Mouse (Mus musculus): ENCODE results near the gene Prkar1b. TPM values are rescaled to one million over a fixed set of nuclear protein-coding genes. Genes with fewer than 3 reads are reported as not detected.

Gene Prkar1b
- total and polyA plus RNA-seq, 2 experiments, result 0.22 to 0.37 TPM

- no peak overlapping the region for H3K27ac ChIP-seq (replicated peaks; ENCODE audit: insufficient read depth, low read depth, low read length)
- H3K79me2 ChIP-seq (ENCODE audit: control insufficient read depth, insufficient read depth, low read length), result no peaks in the 10 kb centered on the region
- no peak overlapping the region for H3K4me3 ChIP-seq (ENCODE audit: insufficient read depth, low read depth, low read length)
- no peak overlapping the region for H3K9ac ChIP-seq (ENCODE audit: low read depth, low read length)
- DNase-seq (ENCODE audit: extremely low read depth, low read depth, low spot score), result peak; percentile 3
- 73% methylated on average over 7 of the region's 7 CpGs for WGBS
- TF ChIP-seq CTCF (IDR thresholded peaks at IDR 0.05; ENCODE audit: low read depth, low read length) (peak; percentile 74), POLR2A (IDR thresholded peaks at IDR 0.05; ENCODE audit: extremely low read depth, insufficient read depth, low read length) (no peak)
- no peaks in the 10 kb centered on the region for H3K27me3 ChIP-seq (ENCODE audit: control insufficient read depth, insufficient read depth, low read length)
- no peaks in the 10 kb centered on the region for H3K4me1 ChIP-seq (ENCODE audit: control insufficient read depth, insufficient read depth, low read length)
- no peaks in the 10 kb centered on the region for H3K36me3 ChIP-seq (ENCODE audit: control insufficient read depth, insufficient read depth, low read length)
These were observed 64.8 kb downstream of the Prkar1b start for GRCm38 (mm10) chr5:139084831-139085519.

- Histone ChIP-seq H3K9ac (ENCODE audit: low read depth, low read length) (no peak overlapping the region), H3K4me1 (ENCODE audit: control insufficient read depth, insufficient read depth, low read length) (no peaks in the 10 kb centered on the region), H3K27me3 (ENCODE audit: control insufficient read depth, insufficient read depth, low read length) (no peaks in the 10 kb centered on the region), H3K79me2 (ENCODE audit: control insufficient read depth, insufficient read depth, low read length) (no peaks in the 10 kb centered on the region), H3K27ac (replicated peaks; ENCODE audit: insufficient read depth, low read depth, low read length) (no peak overlapping the region), H3K4me3 (ENCODE audit: insufficient read depth, low read depth, low read length) (no peak overlapping the region), H3K36me3 (ENCODE audit: control insufficient read depth, insufficient read depth, low read length) (no peaks in the 10 kb centered on the region)
- 82% methylated on average over 6 of the region's 6 CpGs for WGBS
- DNase-seq (ENCODE audit: extremely low read depth, low read depth, low spot score), result no peak
- no peak for TF ChIP-seq POLR2A (IDR thresholded peaks at IDR 0.05; ENCODE audit: extremely low read depth, insufficient read depth, low read length)
- TF ChIP-seq CTCF (IDR thresholded peaks at IDR 0.05; ENCODE audit: low read depth, low read length), result no peak
These were observed 65.5 kb downstream of the Prkar1b start for GRCm38 (mm10) chr5:139084302-139084701.

GRCm38 (mm10) chr5:139083841-139084240, 66.0 kb downstream of the Prkar1b start:
- Histone ChIP-seq H3K4me1 (ENCODE audit: control insufficient read depth, insufficient read depth, low read length) (no peaks in the 10 kb centered on the region), H3K4me3 (ENCODE audit: insufficient read depth, low read depth, low read length) (no peak overlapping the region), H3K79me2 (ENCODE audit: control insufficient read depth, insufficient read depth, low read length) (no peaks in the 10 kb centered on the region), H3K36me3 (ENCODE audit: control insufficient read depth, insufficient read depth, low read length) (no peaks in the 10 kb centered on the region), H3K27ac (replicated peaks; ENCODE audit: insufficient read depth, low read depth, low read length) (no peak overlapping the region), H3K27me3 (ENCODE audit: control insufficient read depth, insufficient read depth, low read length) (no peaks in the 10 kb centered on the region), H3K9ac (ENCODE audit: low read depth, low read length) (no peak overlapping the region)
- DNase-seq (ENCODE audit: extremely low read depth, low read depth, low spot score), result no peak
- no peak for TF ChIP-seq POLR2A (IDR thresholded peaks at IDR 0.05; ENCODE audit: extremely low read depth, insufficient read depth, low read length)
- TF ChIP-seq CTCF (IDR thresholded peaks at IDR 0.05; ENCODE audit: low read depth, low read length), result no peak
- 85% methylated on average over 4 of the region's 4 CpGs for WGBS

- WGBS, result 60% methylated on average over 6 of the region's 6 CpGs
- Histone ChIP-seq H3K27ac (replicated peaks; ENCODE audit: insufficient read depth, low read depth, low read length) (no peak overlapping the region), H3K36me3 (ENCODE audit: control insufficient read depth, insufficient read depth, low read length) (no peaks in the 10 kb centered on the region), H3K9ac (ENCODE audit: low read depth, low read length) (no peak overlapping the region), H3K79me2 (ENCODE audit: control insufficient read depth, insufficient read depth, low read length) (no peaks in the 10 kb centered on the region), H3K27me3 (ENCODE audit: control insufficient read depth, insufficient read depth, low read length) (no peaks in the 10 kb centered on the region), H3K4me3 (ENCODE audit: insufficient read depth, low read depth, low read length) (no peak overlapping the region), H3K4me1 (ENCODE audit: control insufficient read depth, insufficient read depth, low read length) (no peaks in the 10 kb centered on the region)
- DNase-seq (ENCODE audit: extremely low read depth, low read depth, low spot score), result no peak
- TF ChIP-seq CTCF (IDR thresholded peaks at IDR 0.05; ENCODE audit: low read depth, low read length) (no peak), POLR2A (IDR thresholded peaks at IDR 0.05; ENCODE audit: extremely low read depth, insufficient read depth, low read length) (no peak)
These were observed 68.4 kb downstream of the Prkar1b start for GRCm38 (mm10) chr5:139081370-139081769.

GRCm38 (mm10) chr5:139078156-139078462, 71.7 kb downstream of the Prkar1b start:
- no peak overlapping the region for H3K4me3 ChIP-seq (ENCODE audit: insufficient read depth, low read depth, low read length)
- no peak overlapping the region for H3K9ac ChIP-seq (ENCODE audit: low read depth, low read length)
- no peaks in the 10 kb centered on the region for H3K4me1 ChIP-seq (ENCODE audit: control insufficient read depth, insufficient read depth, low read length)
- H3K36me3 ChIP-seq (ENCODE audit: control insufficient read depth, insufficient read depth, low read length), result no peaks in the 10 kb centered on the region
- no peak for DNase-seq (ENCODE audit: extremely low read depth, low read depth, low spot score)
- H3K27ac ChIP-seq (replicated peaks; ENCODE audit: insufficient read depth, low read depth, low read length), result no peak overlapping the region
- WGBS, result 91% methylated on average over 4 of the region's 4 CpGs
- H3K27me3 ChIP-seq (ENCODE audit: control insufficient read depth, insufficient read depth, low read length), result no peaks in the 10 kb centered on the region
- TF ChIP-seq POLR2A (IDR thresholded peaks at IDR 0.05; ENCODE audit: extremely low read depth, insufficient read depth, low read length) (no peak), CTCF (IDR thresholded peaks at IDR 0.05; ENCODE audit: low read depth, low read length) (no peak)
- no peaks in the 10 kb centered on the region for H3K79me2 ChIP-seq (ENCODE audit: control insufficient read depth, insufficient read depth, low read length)

GRCm38 (mm10) chr5:139077311-139078155, 72.3 kb downstream of the Prkar1b start:
- H3K4me3 ChIP-seq (ENCODE audit: insufficient read depth, low read depth, low read length), result no peak overlapping the region
- TF ChIP-seq CTCF (IDR thresholded peaks at IDR 0.05; ENCODE audit: low read depth, low read length) (no peak), POLR2A (IDR thresholded peaks at IDR 0.05; ENCODE audit: extremely low read depth, insufficient read depth, low read length) (no peak)
- no peaks in the 10 kb centered on the region for H3K36me3 ChIP-seq (ENCODE audit: control insufficient read depth, insufficient read depth, low read length)
- DNase-seq (ENCODE audit: extremely low read depth, low read depth, low spot score), result no peak
- H3K4me1 ChIP-seq (ENCODE audit: control insufficient read depth, insufficient read depth, low read length), result no peaks in the 10 kb centered on the region
- no peak overlapping the region for H3K9ac ChIP-seq (ENCODE audit: low read depth, low read length)
- 77% methylated on average over 11 of the region's 11 CpGs for WGBS
- no peak overlapping the region for H3K27ac ChIP-seq (replicated peaks; ENCODE audit: insufficient read depth, low read depth, low read length)
- no peaks in the 10 kb centered on the region for H3K27me3 ChIP-seq (ENCODE audit: control insufficient read depth, insufficient read depth, low read length)
- H3K79me2 ChIP-seq (ENCODE audit: control insufficient read depth, insufficient read depth, low read length), result no peaks in the 10 kb centered on the region

Measured in liver, adult 2 months (tissue).